Mouse (Mus musculus): ENCODE measurements around the gene Wdhd1.
"Not testable (repeated sequence)": the region's sequence is repeated elsewhere in the genome, so short reads cannot be mapped to it uniquely, and the experiment has no call there.

Wdhd1 gene

GRCm38 (mm10) chr14:47276637-47277393 is at the start of gene Wdhd1, which contains the start of gene Socs4:
Wdhd1 (minus strand) TSS chr14:47276857.
Socs4 (plus strand) TSS chr14:47276931.
- peak; percentile 85 for DNase-seq (ENCODE audit: low read depth, low spot score)

DNA sequence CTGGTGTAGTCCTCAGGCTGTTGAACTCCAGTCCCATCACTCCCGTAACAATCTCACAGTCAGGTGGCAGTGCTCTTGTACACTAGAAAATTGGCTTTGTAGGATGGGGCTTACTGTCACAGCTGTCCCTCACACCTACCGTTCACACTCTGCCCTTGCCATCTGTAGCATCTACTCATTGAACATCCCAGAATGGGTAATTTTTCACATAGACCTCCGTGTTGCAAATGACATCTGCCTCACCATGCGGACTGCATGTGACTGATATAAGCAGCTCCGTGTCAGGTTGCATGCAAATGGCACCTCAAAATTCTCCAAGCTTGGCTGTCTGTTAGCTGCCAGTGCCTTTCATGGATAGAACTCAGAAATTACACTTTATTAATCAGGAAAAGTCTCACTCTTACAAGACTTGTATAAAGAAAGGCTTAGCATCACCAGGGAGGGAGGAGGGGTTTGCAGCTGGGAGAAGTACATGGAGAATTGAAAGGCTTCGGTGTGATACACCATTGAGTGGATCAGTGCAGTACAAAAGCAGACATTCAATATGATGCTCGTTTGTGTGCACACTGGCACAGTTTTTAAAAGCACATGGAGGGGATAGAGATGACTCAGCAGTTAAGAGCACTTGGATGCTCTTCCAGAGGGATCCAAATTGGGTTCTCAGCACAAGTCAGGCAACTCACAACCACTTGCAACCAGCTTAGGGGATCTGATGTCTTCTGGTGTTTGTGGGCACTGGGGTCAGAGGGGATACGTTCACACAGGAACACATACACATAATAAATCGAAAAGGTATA is 49.5 kb upstream of the Wdhd1 start:
- no peak for DNase-seq (ENCODE audit: low read depth, low spot score)

DNA sequence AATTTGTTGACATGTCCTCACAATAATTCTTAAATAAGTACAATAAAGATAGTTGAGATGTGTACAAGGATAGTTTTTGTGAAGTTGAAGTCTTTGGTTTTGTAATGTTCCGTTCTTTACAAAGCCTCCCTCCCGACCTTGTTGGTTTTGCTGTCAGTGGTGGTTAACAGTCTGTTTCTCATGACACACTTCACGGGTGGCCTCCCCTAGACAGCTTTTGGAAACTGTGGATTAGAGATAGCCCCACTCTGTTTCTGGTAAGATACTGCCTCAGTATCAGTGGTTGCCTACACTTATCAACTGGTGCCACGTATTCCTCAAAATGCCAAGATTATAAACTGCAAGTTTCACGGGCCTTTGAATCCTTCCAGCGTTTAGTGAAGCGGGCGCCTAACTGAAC is 44.9 kb upstream of the Wdhd1 start:
- DNase-seq (ENCODE audit: low read depth, low spot score): not testable (repeated sequence)

GRCm38 (mm10) chr14:47319362-47319761 is 42.7 kb upstream of the Wdhd1 start:
- no peak for DNase-seq (ENCODE audit: low read depth, low spot score)

DNA sequence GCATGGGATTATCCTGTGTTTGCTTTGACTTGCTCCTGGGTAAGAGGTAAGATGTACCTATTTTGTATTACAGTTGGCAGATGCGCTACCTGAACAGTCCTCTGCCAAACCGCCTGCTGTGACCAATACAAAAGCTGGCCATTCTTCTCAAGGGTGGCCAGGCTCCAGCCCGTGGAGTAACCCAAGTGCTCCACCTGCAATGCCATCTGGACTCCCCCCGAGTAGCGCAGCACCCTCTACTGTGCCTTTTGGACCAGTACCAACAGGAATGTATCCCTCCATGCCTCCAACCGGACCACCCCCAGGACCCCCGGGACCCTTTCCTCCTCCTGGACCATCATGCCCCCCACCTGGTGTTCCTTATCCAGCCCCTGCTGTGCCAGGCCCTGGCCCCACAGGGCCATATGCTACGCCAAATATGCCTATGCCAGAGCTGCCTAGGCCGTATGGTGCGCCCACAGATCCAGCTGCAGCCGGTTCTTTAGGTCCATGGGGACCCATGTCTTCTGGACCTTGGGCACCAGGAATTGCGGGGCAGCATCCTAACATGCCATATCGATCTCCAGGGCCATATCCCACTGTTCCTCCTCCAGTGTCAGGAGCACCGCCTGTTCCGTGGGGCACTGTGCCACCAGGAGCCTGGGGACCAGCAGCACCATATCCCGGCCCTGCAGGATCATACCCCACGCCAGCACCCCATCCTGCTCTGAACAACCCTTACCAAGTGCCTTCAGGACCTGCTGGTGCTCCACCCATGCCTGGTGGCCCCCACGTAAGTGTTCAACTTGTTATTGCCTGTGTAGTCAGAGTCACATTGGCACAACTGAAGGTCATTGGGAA is 33.9 kb upstream of the Wdhd1 start:
- no peak for DNase-seq (ENCODE audit: low read depth, low spot score)

GRCm38 (mm10) chr14:47309061-47309460 is 32.4 kb upstream of the Wdhd1 start:
- DNase-seq (ENCODE audit: low read depth, low spot score): no peak

DNA sequence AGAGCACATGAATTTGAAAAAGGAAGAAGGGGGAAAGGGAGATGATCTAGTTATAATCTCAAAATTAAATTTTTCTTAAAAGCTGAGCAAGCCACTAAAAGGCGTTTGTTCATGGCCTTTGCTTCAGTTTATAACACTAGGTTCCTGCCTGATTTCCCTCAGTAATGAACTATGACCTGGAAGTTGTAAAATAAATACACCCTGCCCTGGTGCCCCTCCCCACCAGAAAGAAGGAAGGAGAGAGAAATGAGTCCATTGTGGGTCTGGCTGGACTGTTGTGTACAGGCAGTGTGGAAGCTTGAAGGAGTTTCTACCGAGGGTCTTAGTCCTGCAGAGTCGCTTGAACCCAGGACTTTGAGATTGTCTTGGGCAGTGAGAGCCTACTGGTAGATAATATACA is 31.0 kb upstream of the Wdhd1 start:
- no peak for DNase-seq (ENCODE audit: low read depth, low spot score)

GRCm38 (mm10) chr14:47305933-47306332 is 29.3 kb upstream of the Wdhd1 start:
- no peak for DNase-seq (ENCODE audit: low read depth, low spot score)

DNA sequence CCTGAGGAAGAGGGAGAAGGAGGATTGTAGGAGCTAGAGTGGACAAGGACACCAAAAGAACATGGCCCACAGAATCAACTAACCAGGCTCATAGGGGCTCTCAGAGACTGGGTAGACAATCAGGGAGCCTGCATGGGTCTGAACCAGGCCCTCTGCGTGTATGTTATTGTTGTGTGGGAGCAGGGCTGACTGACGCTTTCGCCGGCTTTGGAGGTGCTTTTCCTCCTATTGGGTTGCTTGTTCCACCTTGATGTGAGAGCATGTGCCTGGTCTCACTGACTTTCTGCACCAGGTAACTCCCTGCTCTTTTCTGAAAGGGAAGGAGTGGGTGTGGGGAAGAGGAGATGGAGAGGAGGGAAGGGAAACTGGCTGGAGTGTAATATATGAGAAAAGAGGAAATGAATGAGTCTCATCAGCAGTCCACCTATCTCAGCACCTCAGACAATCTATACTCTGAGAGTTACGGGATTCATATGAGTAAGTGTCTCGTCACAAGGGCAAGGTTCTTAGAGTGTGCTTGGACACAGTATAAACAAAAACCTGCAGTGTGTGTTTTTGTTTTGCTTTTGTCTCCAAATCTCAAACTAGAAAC is 28.3 kb upstream of the Wdhd1 start:
- no peak for DNase-seq (ENCODE audit: low read depth, low spot score)

DNA sequence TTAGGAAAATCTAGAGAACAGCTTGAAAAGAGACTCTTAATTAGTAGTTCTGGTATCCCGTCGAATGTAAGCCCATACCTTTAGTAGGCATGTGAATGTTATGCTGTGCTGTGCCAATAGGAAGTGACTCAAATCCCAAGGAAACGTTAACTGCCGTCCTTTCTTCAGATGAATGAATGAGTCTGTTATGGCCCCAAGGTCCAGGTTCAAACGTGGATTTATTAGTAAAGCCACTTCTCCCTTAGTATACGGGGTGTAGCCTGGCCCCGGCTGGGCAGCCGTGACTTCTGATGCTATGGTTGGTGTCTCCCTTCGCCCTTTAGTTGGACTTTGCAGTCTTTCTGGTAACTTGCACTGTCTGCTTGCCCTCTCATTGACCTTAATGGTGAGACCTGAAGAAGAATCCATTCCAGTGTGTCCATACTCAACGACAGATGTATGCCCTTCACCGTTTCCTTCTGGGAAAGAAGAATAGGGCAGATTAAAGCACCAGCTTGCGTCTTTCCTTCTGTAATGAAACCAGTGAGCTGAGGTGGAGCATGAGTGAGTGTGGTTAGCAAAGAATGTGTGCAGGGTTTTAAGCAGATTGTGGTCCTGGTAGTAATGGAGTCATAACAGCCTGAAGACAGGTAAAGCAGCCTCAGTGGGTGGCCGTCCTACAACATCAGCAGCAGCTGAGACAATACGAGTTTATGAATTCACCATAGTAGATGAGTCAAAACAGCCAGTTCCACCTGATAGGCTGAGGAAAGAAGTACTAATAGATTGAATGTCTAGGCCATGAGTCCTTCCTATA is 26.4 kb upstream of the Wdhd1 start:
- no peak for DNase-seq (ENCODE audit: low read depth, low spot score)

- DNase-seq (ENCODE audit: low read depth, low spot score): no peak
Measured at GRCm38 (mm10) chr14:47298819-47299261, 22.2 kb upstream of the Wdhd1 start.

DNA sequence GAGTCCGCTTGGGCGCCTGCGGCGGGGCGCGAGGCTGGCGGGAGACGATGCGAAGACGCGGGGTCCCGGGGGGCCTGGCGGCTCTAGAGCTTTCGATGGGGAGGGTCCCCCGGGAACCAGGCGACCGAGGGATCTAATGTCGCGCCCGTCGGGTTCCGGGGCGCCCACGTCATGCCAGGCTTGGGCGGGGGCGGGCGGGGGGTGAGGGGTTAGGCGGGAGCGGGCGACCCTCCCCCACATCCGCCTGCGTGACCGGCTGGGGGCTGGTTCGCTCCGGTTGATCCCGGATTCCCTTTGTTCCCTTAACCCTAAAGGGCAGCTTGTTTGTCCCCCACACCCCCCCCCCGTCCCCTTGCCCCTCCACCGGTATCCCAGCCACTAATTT is 21.7 kb upstream of the Wdhd1 start:
- DNase-seq (ENCODE audit: low read depth, low spot score): no peak

DNA sequence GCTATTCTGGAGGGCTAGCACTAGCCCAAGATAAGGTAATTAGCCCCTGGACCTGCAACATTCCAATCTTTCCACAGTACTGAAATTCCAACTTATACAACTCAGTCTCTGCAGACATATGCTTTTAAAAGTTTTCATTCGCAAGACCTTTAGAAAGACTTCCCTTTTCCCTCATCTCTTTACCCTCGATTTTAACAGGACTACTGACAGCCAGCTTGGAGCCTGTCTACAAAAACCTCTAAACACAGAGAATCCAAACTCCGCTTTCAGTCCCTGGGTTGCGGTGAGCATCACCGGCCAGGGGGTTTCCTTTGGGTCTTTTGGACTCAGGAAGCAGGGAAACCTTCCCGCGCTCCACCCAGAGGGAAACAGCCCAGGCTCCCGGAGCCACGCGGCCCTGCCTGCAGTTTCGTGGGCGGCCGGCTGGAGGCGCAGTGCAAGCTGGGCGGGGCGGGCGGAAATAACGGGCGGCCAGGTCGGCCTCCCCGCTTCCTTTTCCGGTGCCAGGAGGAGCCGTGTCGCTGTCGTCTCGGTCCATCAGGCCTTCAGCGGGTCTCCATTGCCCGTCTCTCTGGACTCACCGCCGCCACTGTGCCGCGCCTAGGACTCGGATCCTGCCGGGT is 21.2 kb upstream of the Wdhd1 start, which contains the start of gene Mapk1ip1l:
Gene Mapk1ip1l, plus strand, starts transcription at position 482 of the 623 bp plus-strand sequence.
- peak; percentile 68 for DNase-seq (ENCODE audit: low read depth, low spot score)

- DNase-seq (ENCODE audit: low read depth, low spot score): no peak
Measured at GRCm38 (mm10) chr14:47296232-47296631, 19.6 kb upstream of the Wdhd1 start.

DNA sequence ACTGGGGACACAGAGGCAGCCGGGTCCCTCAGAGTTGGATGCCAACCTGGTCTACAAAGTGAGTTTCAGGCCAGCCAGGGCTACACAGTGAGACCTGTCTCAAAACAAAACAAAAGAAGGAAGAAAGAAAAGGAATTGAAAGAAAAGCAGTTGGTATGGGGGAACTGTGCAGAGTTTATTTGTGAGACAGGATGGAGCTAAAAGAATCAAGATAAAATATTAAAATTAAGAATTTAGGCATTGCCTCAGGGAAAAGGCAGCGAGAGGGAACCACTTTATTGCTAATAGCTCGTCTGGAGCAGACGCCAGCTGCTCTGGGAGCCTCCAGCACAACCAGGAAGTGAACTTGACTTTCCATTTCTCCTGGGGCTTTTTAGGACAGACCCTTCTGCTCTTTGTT is 17.5 kb upstream of the Wdhd1 start:
- DNase-seq (ENCODE audit: low read depth, low spot score): no peak

DNA sequence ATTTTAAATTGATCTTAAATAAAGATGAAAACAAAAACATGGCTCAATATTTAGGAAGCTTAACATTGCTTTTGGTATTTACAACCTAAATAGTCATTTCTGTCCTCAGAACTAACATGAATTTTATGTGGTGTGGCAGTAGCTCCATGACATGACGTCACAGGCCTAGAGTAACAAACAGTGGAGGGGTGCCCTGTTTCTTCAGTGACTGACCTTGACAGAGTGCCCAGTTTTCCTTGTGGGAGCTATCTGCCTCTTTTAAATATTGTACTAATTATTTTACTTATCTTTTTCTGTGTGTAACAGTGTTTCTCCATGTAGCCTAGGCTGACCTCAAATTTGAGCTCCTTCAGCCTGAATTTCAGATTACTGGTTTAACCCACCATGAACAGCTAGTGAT is 15.1 kb upstream of the Wdhd1 start:
- DNase-seq (ENCODE audit: low read depth, low spot score): no peak

DNA sequence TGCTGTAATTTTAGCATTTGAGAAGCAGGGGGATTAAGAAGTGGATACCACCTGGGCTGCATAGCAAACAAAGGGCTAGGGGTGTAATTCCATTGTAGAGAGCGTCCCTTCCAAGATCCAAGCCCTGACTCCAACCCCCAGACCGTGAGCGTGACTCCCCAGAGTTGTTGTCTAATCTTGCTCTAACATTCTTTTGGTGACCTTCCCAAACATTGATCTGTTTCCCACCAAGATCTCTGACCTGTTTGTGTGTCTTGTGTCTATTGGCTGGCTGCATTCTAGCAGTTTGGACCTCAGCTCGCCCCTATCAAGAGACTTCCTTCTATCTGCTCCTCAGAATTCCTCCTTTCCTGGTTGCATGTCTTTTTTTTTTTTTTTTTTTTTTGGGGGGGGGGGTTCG is 10.4 kb upstream of the Wdhd1 start:
- DNase-seq (ENCODE audit: low read depth, low spot score): no peak

DNA sequence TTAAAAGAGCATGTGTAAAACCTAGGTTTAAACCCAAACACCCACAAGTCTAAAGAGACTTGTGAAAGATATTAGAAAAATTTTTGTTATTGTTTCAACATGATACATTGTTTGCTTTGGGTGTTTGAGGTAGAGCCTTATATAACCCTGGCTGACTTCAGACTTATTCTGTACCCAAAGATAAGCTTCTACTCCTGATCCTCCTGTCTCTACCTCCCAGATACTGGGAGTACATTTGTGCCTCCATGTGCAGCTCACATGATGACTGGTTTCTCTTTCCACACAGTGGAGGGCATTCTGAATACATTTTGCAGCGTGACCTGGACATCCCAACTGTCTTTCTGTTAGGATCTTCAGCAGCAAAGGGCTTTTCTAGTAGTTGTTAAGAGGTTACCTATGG is 9.6 kb upstream of the Wdhd1 start:
- DNase-seq (ENCODE audit: low read depth, low spot score): no peak

DNA sequence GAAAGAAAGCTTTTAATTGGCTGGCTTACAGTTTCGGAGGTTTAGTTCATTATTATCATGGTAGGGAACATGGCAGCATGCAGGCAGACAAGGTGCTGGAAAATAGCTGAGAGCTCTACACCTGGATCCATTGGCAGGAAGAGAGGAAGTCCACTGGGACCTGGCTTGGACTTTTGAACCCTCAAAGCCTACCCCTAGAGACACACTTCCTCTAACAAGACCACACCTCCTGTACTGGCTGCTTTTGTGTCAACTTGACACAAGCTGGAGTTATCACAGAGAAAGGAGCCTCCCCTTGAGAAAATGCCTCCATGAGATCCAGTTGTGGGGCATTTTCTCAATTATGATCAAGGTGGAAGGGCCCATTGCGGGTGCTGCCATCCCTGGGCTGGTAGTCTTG is 8.6 kb upstream of the Wdhd1 start:
- DNase-seq (ENCODE audit: low read depth, low spot score): no peak

GRCm38 (mm10) chr14:47283568-47283967 is 6.9 kb upstream of the Wdhd1 start:
- DNase-seq (ENCODE audit: low read depth, low spot score): no peak

All from WW6 (cell line).